Mouse (Mus musculus) limb, embryonic 15.5 days (tissue): ENCODE results near the gene Ewsr1. TPM values are rescaled to one million over a fixed set of nuclear protein-coding genes. Genes with fewer than 3 reads are reported as not detected.
A peak's percentile ranks its signal among the peaks of the same experiment; 100 is the strongest.

ENCODE experiments used
- ATAC-seq: fragments of 200-750 bp; cut with Nextera tagmentation; 2 replicates; pipeline ENCODE4 v1.8.0; 2017; ENCODE audit warnings: low read depth, moderate TSS enrichment; ENCODE audit not compliant: insufficient number of reproducible peaks, low FRiP score, low TSS enrichment
- H3K27ac ChIP-seq: fragments of 300-500 bp; sonication (generic); 2 replicates; pipeline ENCODE4 v1.5.1; 2015; ENCODE audit warnings: moderate library complexity, mild to moderate bottlenecking, inconsistent platforms
- H3K27me3 ChIP-seq: fragments of 300-500 bp; sonication (generic); 2 replicates; pipeline ENCODE4 v1.6.1; 2015; ENCODE audit warnings: inconsistent platforms
- H3K36me3 ChIP-seq: fragments of 300-500 bp; sonication (generic); 2 replicates; pipeline ENCODE4 v1.6.1; 2015; ENCODE audit warnings: inconsistent platforms
- H3K4me1 ChIP-seq: fragments of 300-500 bp; sonication (generic); 2 replicates; pipeline ENCODE4 v1.6.1; 2015; ENCODE audit warnings: inconsistent platforms
- H3K4me2 ChIP-seq: fragments of 300-500 bp; sonication (generic); 2 replicates; pipeline ENCODE4 v1.6.1; 2015; ENCODE audit warnings: mild to moderate bottlenecking, inconsistent platforms
- H3K4me3 ChIP-seq: fragments of 300-500 bp; sonication (generic); 2 replicates; pipeline ENCODE4 v1.5.1; 2015; ENCODE audit warnings: mild to moderate bottlenecking, inconsistent platforms
- H3K9ac ChIP-seq: fragments of 300-500 bp; sonication (generic); 2 replicates; pipeline ENCODE4 v1.6.1; 2015; ENCODE audit warnings: inconsistent platforms
- H3K9me3 ChIP-seq: fragments of 300-500 bp; sonication (generic); 2 replicates; pipeline ENCODE4 v1.6.1; 2016; ENCODE audit warnings: inconsistent platforms
- WGBS: fragments of 180-500 bp; shearing (Covaris S2); methylation state at CpG from one replicate; pipeline ENCODE4 v1.1.7; 2015; 5-methylcytosine and 5-hydroxymethylcytosine counted together
- polyA plus RNA-seq: library from polyadenylated mRNA; unstranded; fragments of >200 nt; fragmentation: Nextera tagmentation; extraction: Ambion mirVana; gene quantifications from 2 replicates; pipeline ENCODE4 v1.2.1, GENCODE M21; 2015

The Ewsr1 gene
- polyA plus RNA-seq, 1 experiment from 2014 or later = 655 TPM

DNA sequence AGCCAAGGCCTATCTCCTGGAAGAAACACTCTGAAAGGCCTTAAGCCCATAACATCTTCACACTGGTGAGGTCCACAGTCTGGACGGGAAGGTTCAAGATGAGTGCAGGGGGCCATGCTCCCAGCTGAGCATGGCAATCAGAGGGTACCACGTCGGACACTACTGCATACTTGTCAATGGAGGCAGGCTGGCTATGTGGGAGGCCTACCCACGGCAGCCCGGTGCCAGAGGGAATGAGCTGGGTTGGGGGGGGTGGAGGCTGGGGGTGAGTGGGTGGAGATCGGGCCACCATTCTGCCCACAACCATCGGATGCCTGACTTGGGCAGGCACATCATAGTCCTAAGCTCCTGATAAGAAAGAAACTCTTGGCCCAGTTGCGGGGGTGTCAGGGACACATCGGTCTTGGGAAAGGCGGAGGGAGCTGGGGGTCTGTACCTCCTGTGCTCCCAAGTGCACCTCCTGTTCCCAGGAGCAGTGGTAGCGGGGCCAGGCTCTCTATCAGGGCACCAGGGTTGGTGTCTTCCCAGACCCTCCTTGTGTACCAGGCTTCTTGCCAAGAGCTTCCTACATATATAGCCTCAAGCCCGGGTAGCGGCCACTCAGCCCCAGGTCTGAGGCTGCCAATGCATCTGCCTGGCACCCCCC lies 36.1 kb downstream of the Ewsr1 start:
- no peak overlapping the region; the same call in 1 of the 2 replicates for H3K4me2 ChIP-seq
- ATAC-seq = no peak
- H3K4me1 ChIP-seq = peaks cover 65% of the 10 kb centered on the region

DNA sequence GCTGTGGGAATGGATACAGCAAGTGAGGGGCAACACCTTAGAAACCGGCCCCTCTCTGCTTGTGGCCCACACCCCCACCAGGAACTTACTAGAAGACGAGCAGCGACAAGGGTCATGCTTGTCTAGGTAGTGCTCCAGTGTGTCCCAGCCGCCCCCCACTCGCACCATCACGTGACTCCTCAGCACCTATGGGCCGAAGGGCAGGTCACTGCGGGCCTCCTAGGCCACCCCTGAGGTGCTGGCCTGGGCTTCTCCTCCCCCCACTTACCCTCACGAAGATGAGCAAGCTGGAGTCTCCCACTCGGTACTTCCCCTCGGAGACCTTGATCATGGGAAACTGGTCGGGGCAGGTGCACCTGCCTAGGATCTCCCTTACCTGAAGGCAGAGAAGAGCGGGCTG lies 36.7 kb downstream of the Ewsr1 start:
- Histone ChIP-seq H3K4me2 (peak overlapping the region; percentile 78), H3K4me3 (peak overlapping the region; percentile 40), H3K9me3 (no peaks in the 10 kb centered on the region), H3K36me3 (peaks cover 6% of the 10 kb centered on the region), H3K4me1 (peaks cover 71% of the 10 kb centered on the region), H3K9ac (no peak overlapping the region), H3K27ac (no peak overlapping the region), H3K27me3 (peaks cover 65% of the 10 kb centered on the region)
- no peak for ATAC-seq
- WGBS = 22% methylated on average over 13 of the region's 13 CpGs

More for the DNA sequence above, 36.1 kb downstream of the Ewsr1 start:
- H3K9me3 ChIP-seq = no peaks in the 10 kb centered on the region
- H3K36me3 ChIP-seq = peaks cover 9% of the 10 kb centered on the region
- peaks cover 58% of the 10 kb centered on the region for H3K27me3 ChIP-seq
- 67% methylated on average over 13 of the region's 13 CpGs for WGBS
- H3K27ac ChIP-seq = no peak overlapping the region
- no peak overlapping the region for H3K9ac ChIP-seq
- peak overlapping the region; percentile 40; the same call in 1 of the 2 replicates for H3K4me3 ChIP-seq

GRCm38 (mm10) chr11:5061413-5062139 lies 37.5 kb downstream of the Ewsr1 start:
- ATAC-seq = peak; percentile 43
- 3% methylated on average over 61 of the region's 62 CpGs for WGBS
- Histone ChIP-seq H3K36me3 (peaks cover 6% of the 10 kb centered on the region), H3K4me1 (peaks cover 77% of the 10 kb centered on the region), H3K4me3 (peak overlapping the region; percentile 40), H3K9ac (peak overlapping the region; percentile 35), H3K9me3 (no peaks in the 10 kb centered on the region), H3K27ac (no peak overlapping the region), H3K4me2 (peak overlapping the region; percentile 78), H3K27me3 (peaks cover 72% of the 10 kb centered on the region)

DNA sequence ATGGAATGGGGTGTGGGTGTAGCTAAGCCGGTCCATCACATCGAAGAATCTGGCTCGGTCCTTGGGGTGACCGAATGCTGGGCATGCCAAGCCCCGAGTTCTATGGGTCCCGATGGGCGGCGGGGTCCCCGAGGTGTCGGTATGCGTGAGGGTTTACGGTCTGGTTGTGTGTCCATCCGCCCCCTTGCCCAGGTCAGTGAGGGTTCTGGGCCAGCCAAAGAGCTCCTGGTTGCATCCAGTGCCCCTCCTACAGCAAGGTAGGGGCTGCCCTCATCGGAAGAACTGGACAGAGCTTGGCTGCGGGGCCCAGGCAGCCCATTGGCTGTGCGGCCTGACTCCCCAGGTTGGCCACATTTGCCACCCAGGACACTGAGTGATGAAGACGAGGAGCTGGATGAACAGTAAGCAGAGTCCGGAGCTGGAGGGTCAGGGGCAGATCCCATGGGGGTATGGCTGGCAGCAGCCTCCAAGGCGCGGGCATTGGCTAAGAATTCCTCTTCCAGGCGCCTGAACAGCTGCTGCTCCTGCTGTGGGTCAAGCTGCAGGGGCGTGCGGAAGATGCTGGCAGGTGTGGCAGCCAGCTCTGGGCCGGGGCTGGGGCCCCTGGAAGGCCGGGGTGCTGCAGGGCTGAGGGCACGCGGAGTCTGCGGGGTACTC lies 38.2 kb downstream of the Ewsr1 start:
- peak overlapping the region; percentile 78 for H3K4me2 ChIP-seq
- ATAC-seq = no peak
- peaks cover 6% of the 10 kb centered on the region for H3K36me3 ChIP-seq
- H3K9ac ChIP-seq = no peak overlapping the region; the same call in 1 of the 2 replicates
- H3K27me3 ChIP-seq = peaks cover 79% of the 10 kb centered on the region
- H3K4me3 ChIP-seq = peak overlapping the region; percentile 40
- no peak overlapping the region for H3K27ac ChIP-seq
- WGBS = 55% methylated on average over 28 of the region's 28 CpGs
- H3K4me1 ChIP-seq = peaks cover 80% of the 10 kb centered on the region
- no peaks in the 10 kb centered on the region for H3K9me3 ChIP-seq

- H3K4me3 ChIP-seq = peak overlapping the region; percentile 51; the same call in 1 of the 2 replicates
Measured at GRCm38 (mm10) chr11:5059704-5060156, 39.3 kb downstream of the Ewsr1 start.

GRCm38 (mm10) chr11:5059230-5059629 lies 39.8 kb downstream of the Ewsr1 start:
- Histone ChIP-seq H3K4me1 (peaks cover 72% of the 10 kb centered on the region), H3K9ac (no peak overlapping the region), H3K27ac (no peak overlapping the region), H3K9me3 (no peaks in the 10 kb centered on the region), H3K4me3 (peak overlapping the region; percentile 51; the same call in 1 of the 2 replicates), H3K4me2 (0 out of 2 replicates have a peak overlapping the region, but pooled peaks have one; percentile 24), H3K27me3 (peaks cover 90% of the 10 kb centered on the region), H3K36me3 (peaks cover 6% of the 10 kb centered on the region)
- ATAC-seq = no peak
- 13% methylated on average over 14 of the region's 14 CpGs for WGBS

More at GRCm38 (mm10) chr11:5059704-5060156, 39.3 kb downstream of the Ewsr1 start:
- H3K9me3 ChIP-seq = no peaks in the 10 kb centered on the region
- H3K36me3 ChIP-seq = peaks cover 6% of the 10 kb centered on the region
- peaks cover 77% of the 10 kb centered on the region for H3K4me1 ChIP-seq
- WGBS = 15% methylated on average over 27 of the region's 27 CpGs
- peaks cover 90% of the 10 kb centered on the region for H3K27me3 ChIP-seq
- no peak overlapping the region for H3K27ac ChIP-seq
- ATAC-seq = no peak
- H3K9ac ChIP-seq = no peak overlapping the region
- no peak overlapping the region for H3K4me2 ChIP-seq

- H3K9me3 ChIP-seq = no peaks in the 10 kb centered on the region
- 0 out of 2 replicates have a peak overlapping the region, but pooled peaks have one; percentile 24 for H3K4me2 ChIP-seq
- H3K27me3 ChIP-seq = peaks cover 86% of the 10 kb centered on the region
- 31% methylated on average over 9 of the region's 9 CpGs for WGBS
- no peak overlapping the region for H3K27ac ChIP-seq
- peaks cover 6% of the 10 kb centered on the region for H3K36me3 ChIP-seq
- peak overlapping the region; percentile 51 for H3K4me3 ChIP-seq
- no peak overlapping the region for H3K9ac ChIP-seq
- peaks cover 67% of the 10 kb centered on the region for H3K4me1 ChIP-seq
- no peak for ATAC-seq
Measured at GRCm38 (mm10) chr11:5058783-5059182, 40.3 kb downstream of the Ewsr1 start.

DNA sequence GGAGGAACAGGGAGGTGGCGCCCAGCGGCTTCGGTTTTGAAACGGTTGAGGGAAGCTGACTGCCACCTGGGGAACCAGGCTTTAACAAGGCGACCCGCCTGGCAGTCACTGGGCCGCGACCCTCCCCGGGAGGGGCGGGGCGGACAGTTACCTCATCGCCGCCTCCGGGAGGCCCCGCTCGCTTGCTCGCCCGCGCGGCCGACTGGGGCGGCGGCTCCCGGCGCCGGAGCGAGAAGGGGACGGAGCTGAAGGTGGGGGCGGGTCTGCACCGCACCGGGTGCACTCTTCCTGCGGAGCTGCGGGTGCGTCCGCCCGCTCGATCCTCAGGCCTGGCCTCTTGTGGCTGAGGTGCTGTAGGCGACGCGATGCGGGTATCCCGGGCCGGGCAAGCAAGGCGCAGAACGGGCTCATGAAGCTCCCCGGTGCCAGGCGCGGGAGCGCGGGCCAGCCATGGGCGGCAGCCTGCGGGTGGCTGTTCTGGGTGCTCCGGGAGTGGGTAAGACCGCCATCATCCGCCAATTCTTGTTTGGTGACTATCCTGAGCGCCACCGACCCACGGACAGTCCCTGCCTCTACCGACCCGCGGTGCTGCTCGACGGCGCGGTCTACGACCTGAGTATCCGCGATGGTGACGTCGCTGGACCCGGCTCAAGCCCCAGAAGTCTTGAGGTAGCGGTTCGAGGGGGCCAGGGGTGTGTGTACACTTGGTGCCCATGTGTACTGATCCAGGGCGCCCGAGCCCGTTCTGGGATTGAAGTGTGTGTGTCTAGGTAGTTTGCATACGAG lies 41.0 kb downstream of the Ewsr1 start, which contains the start of gene Rasl10a:
Gene Rasl10a (plus strand): TSS at position 273 of the 786 bp plus-strand sequence.
- Histone ChIP-seq H3K4me3 (peak within 1 kb of the TSS; percentile 51), H3K9ac (peak within 1 kb of the TSS; percentile 39), H3K36me3 (peaks cover 6% of the 10 kb centered on the region), H3K27ac (no peak within 1 kb of the TSS), H3K4me2 (peak within 1 kb of the TSS; percentile 96), H3K27me3 (peaks cover 80% of the 10 kb centered on the region), H3K4me1 (peaks cover 60% of the 10 kb centered on the region), H3K9me3 (no peaks in the 10 kb centered on the region)
- no peak for ATAC-seq
- 1% methylated on average over 77 of the region's 77 CpGs for WGBS

GRCm38 (mm10) chr11:5057541-5057855 lies 41.6 kb downstream of the Ewsr1 start:
- Histone ChIP-seq H3K27me3 (peaks cover 75% of the 10 kb centered on the region), H3K9ac (no peak overlapping the region; the same call in 1 of the 2 replicates), H3K9me3 (no peaks in the 10 kb centered on the region), H3K4me3 (peak overlapping the region; percentile 51), H3K36me3 (peaks cover 6% of the 10 kb centered on the region), H3K27ac (no peak overlapping the region), H3K4me2 (peak overlapping the region; percentile 96), H3K4me1 (peaks cover 54% of the 10 kb centered on the region)
- ATAC-seq = no peak
- WGBS = 21% methylated on average over 8 of the region's 8 CpGs

DNA sequence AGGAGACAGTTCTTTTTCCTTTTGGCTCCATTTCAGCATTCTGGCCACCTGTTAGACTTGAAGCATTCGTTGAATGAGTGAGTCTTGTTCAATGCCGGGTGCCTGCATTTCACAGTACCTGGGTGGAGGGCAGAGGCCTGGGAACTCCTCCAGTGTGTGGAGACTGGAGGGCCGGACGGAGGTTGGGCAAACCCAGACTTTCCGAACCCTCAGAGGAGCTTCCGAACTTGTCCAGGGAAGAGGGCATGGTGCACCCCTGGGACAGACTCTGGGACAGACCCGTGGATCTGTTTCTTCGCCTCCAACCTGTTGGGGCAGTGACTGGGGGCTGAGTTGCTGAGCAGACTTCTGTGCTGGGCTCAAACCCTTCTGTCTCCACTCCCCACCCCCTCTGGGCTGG lies 42.0 kb downstream of the Ewsr1 start:
- no peaks in the 10 kb centered on the region for H3K9me3 ChIP-seq
- peaks cover 6% of the 10 kb centered on the region for H3K36me3 ChIP-seq
- no peak overlapping the region for H3K27ac ChIP-seq
- H3K4me1 ChIP-seq = peaks cover 50% of the 10 kb centered on the region
- H3K4me2 ChIP-seq = no peak overlapping the region
- H3K27me3 ChIP-seq = peaks cover 71% of the 10 kb centered on the region
- H3K4me3 ChIP-seq = no peak overlapping the region
- ATAC-seq = no peak
- no peak overlapping the region for H3K9ac ChIP-seq
- 55% methylated on average over 8 of the region's 8 CpGs for WGBS
